Mouse (Mus musculus): Measurements from ENCODE around the gene Tnip1.

DNA sequence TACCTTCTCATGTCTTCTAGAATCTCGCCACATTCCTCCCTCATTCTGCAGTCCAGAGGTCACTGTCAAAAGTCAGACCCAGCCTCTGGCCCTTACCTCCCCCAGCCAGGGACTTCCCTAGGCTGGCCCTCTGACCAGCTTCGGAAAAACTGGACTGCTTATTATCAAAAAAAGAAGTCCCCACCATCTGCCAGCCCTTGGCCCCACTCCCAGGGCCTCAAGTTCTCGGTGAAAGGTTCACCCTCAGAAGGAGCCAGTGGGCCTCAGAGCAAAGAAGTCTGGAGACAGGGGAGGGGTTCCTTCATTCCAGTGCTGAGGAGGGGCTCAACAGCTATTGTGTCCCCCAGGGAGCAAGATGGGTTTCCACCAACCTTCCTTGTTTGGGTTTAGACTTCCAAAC, 796 bp downstream of the Tnip1 start:
- TF ChIP-seq CTCF (IDR thresholded peaks at IDR 0.05; ENCODE audit: borderline replicate concordance, extremely low read depth, insufficient read depth, insufficient read length) (no peak), POLR2A (IDR thresholded peaks at IDR 0.05; ENCODE audit: borderline replicate concordance, extremely low read depth, insufficient read depth, insufficient read length, poor library complexity, severe bottlenecking) (no peak)

Measured in brain, embryonic 14.5 days (tissue).